Mouse (Mus musculus) MEL (cell line): ENCODE results near the gene Prkch. TPM values are rescaled to one million over a fixed set of nuclear protein-coding genes. Genes with fewer than 3 reads are reported as not detected.

ENCODE experiments used
- DNase-seq: peaks from one replicate; pipeline ENCODE4 v3.0.0; 2011; ENCODE audit warnings: low read depth, low spot score
- H3K27ac ChIP-seq: 2 replicates; pipeline ENCODE4 v1.5.1; 2012; ENCODE audit warnings: low read depth, mild to moderate bottlenecking, control low read depth, low read length, moderate library complexity; ENCODE audit not compliant: control insufficient read depth
- H3K27me3 ChIP-seq, 2 experiments: fragments of 150-350 bp in 1 of 2; sonication (generic) in 1 of 2; 2 replicates each; pipeline ENCODE4 v1.6.1; 2012; ENCODE audit warnings: low read length in 2 of 2, mild to moderate bottlenecking in 2 of 2, improper control_type of control experiment in 1 of 2, moderate library complexity in 1 of 2; ENCODE audit not compliant: insufficient read depth in 2 of 2, control insufficient read depth in 1 of 2
- H3K36me3 ChIP-seq, 2 experiments: 2 replicates each; pipeline ENCODE4 v1.6.1; 2012 to 2014; ENCODE audit warnings: low read length in 2 of 2, improper control_type of control experiment in 1 of 2, inconsistent platforms in 1 of 2, mild to moderate bottlenecking in 1 of 2; ENCODE audit not compliant: insufficient read depth in 2 of 2, control insufficient read depth in 1 of 2
- H3K4me1 ChIP-seq, 2 experiments: fragments of 150-350 bp in 1 of 2; sonication (generic) in 1 of 2; 2 replicates each; pipeline ENCODE4 v1.6.1; 2012; ENCODE audit warnings: low read length in 2 of 2, improper control_type of control experiment in 1 of 2, mild to moderate bottlenecking in 1 of 2; ENCODE audit not compliant: insufficient read depth in 2 of 2, control insufficient read depth in 1 of 2
- H3K4me3 ChIP-seq, 2 experiments: fragments of 150-350 bp in 1 of 2; sonication (generic) in 1 of 2; 2 replicates each; pipeline ENCODE4 v1.5.1; 2012; ENCODE audit warnings: low read depth in 2 of 2, low read length in 2 of 2, mild to moderate bottlenecking in 2 of 2, moderate library complexity in 2 of 2, control low read depth in 1 of 2, improper control_type of control experiment in 1 of 2; ENCODE audit not compliant: control insufficient read depth in 1 of 2, insufficient read depth in 1 of 2
- H3K79me2 ChIP-seq: 2 replicates; pipeline ENCODE4 v1.6.1; 2012; ENCODE audit warnings: mild to moderate bottlenecking, low read length, moderate library complexity; ENCODE audit not compliant: control insufficient read depth, poor library complexity, insufficient read depth
- H3K9ac ChIP-seq: 2 replicates; pipeline ENCODE4 v1.6.1; 2012; ENCODE audit warnings: low read depth, mild to moderate bottlenecking, control low read depth, low read length, moderate library complexity; ENCODE audit not compliant: control insufficient read depth, poor library complexity, severe bottlenecking
- H3K9me3 ChIP-seq: fragments of 150-350 bp; sonication (generic); replicated peaks from 2 replicates; pipeline ENCODE4 v1.6.1; 2012; ENCODE audit warnings: mild to moderate bottlenecking, low read length, improper control_type of control experiment, moderate library complexity; ENCODE audit not compliant: insufficient read depth
- BHLHE40 ChIP-seq: IDR thresholded peaks from 2 replicates; pipeline ENCODE4 v1.6.1; 2012; ENCODE audit warnings: low read depth, mild to moderate bottlenecking, inconsistent platforms, low read length, improper control_type of control experiment, borderline replicate concordance
- EP300 ChIP-seq, 2 experiments: IDR thresholded peaks; 2 replicates each; pipeline ENCODE4 v1.6.1; 2011; ENCODE audit warnings: improper control_type of control experiment in 2 of 2, low read length in 2 of 2, low read depth in 1 of 2, mild to moderate bottlenecking in 1 of 2
- ETS1 ChIP-seq: IDR thresholded peaks from 2 replicates; pipeline ENCODE4 v1.6.1; 2012; ENCODE audit warnings: low read depth, mild to moderate bottlenecking, inconsistent platforms, low read length, improper control_type of control experiment, moderate library complexity
- GABPA ChIP-seq: IDR thresholded peaks from 2 replicates; pipeline ENCODE4 v1.6.1; 2012; ENCODE audit warnings: low read depth, mild to moderate bottlenecking, inconsistent platforms, low read length, improper control_type of control experiment, moderate library complexity
- HCFC1 ChIP-seq: IDR thresholded peaks from 2 replicates; pipeline ENCODE4 v1.6.1; 2012; ENCODE audit warnings: low read depth, mild to moderate bottlenecking, inconsistent platforms, low read length, improper control_type of control experiment, moderate library complexity
- MAZ ChIP-seq: IDR thresholded peaks from 2 replicates; pipeline ENCODE4 v1.6.1; 2012; ENCODE audit warnings: low read depth, mild to moderate bottlenecking, inconsistent platforms, low read length, improper control_type of control experiment
- MYC ChIP-seq: IDR thresholded peaks from 2 replicates; pipeline ENCODE4 v1.6.1; 2011; ENCODE audit warnings: low read depth, mild to moderate bottlenecking, low read length, improper control_type of control experiment, moderate library complexity
- NRF1 ChIP-seq: IDR thresholded peaks from 2 replicates; pipeline ENCODE4 v1.6.1; 2014; ENCODE audit warnings: low read depth, mild to moderate bottlenecking, inconsistent platforms, low read length, improper control_type of control experiment, moderate library complexity; ENCODE audit not compliant: poor library complexity, insufficient read depth, severe bottlenecking
- POLR2A ChIP-seq, 2 experiments: IDR thresholded peaks; 2 replicates each; pipeline ENCODE4 v1.6.1; 2011 to 2012; ENCODE audit warnings: low read length in 2 of 2, mild to moderate bottlenecking in 2 of 2, control low read depth in 1 of 2, improper control_type of control experiment in 1 of 2, low read depth in 1 of 2, moderate library complexity in 1 of 2; ENCODE audit not compliant: control insufficient read depth in 1 of 2, insufficient read depth in 1 of 2, poor library complexity in 1 of 2
- RAD21 ChIP-seq: IDR thresholded peaks from 2 replicates; pipeline ENCODE4 v1.6.1; 2011; ENCODE audit warnings: mild to moderate bottlenecking, low read depth, low read length, improper control_type of control experiment
- SIN3A ChIP-seq: IDR thresholded peaks from 2 replicates; pipeline ENCODE4 v1.6.1; 2012; ENCODE audit warnings: low read length, improper control_type of control experiment, inconsistent platforms
- SMC3 ChIP-seq: IDR thresholded peaks from 2 replicates; pipeline ENCODE4 v1.6.1; 2011; ENCODE audit warnings: low read depth, low read length, improper control_type of control experiment
- TBP ChIP-seq: IDR thresholded peaks from 2 replicates; pipeline ENCODE4 v1.8.0; 2011; ENCODE audit warnings: low read depth, low read length, improper control_type of control experiment
- TCF12 ChIP-seq: IDR thresholded peaks from 2 replicates; pipeline ENCODE4 v1.6.1; 2014; ENCODE audit warnings: low read depth, mild to moderate bottlenecking, inconsistent platforms, low read length, improper control_type of control experiment, moderate library complexity
- UBTF ChIP-seq: IDR thresholded peaks from 2 replicates; pipeline ENCODE4 v1.6.1; 2012; ENCODE audit warnings: low read depth, mild to moderate bottlenecking, inconsistent platforms, low read length, improper control_type of control experiment, moderate library complexity, borderline replicate concordance; ENCODE audit not compliant: insufficient read depth
- USF1 ChIP-seq: IDR thresholded peaks from 2 replicates; pipeline ENCODE4 v1.6.1; 2014; ENCODE audit warnings: low read depth, mild to moderate bottlenecking, inconsistent platforms, low read length, improper control_type of control experiment, moderate library complexity
- USF2 ChIP-seq, 2 experiments: IDR thresholded peaks; 2 replicates each; pipeline ENCODE4 v1.6.1; 2011 to 2012; ENCODE audit warnings: improper control_type of control experiment in 2 of 2, low read length in 2 of 2, borderline replicate concordance in 1 of 2, inconsistent platforms in 1 of 2, low read depth in 1 of 2, mild to moderate bottlenecking in 1 of 2; ENCODE audit not compliant: insufficient read depth in 1 of 2
- ZC3H11A ChIP-seq: IDR thresholded peaks from 2 replicates; pipeline ENCODE4 v1.6.1; 2012; ENCODE audit warnings: low read depth, mild to moderate bottlenecking, inconsistent platforms, low read length, improper control_type of control experiment
- ZMIZ1 ChIP-seq: IDR thresholded peaks from 2 replicates; pipeline ENCODE4 v1.6.1; 2012; ENCODE audit warnings: low read depth, mild to moderate bottlenecking, inconsistent platforms, low read length, improper control_type of control experiment, moderate library complexity
- ZNF384 ChIP-seq: IDR thresholded peaks from 2 replicates; pipeline ENCODE4 v1.6.1; 2012; ENCODE audit warnings: low read depth, mild to moderate bottlenecking, inconsistent platforms, low read length, improper control_type of control experiment
- polyA plus RNA-seq, 2 experiments: library from polyadenylated mRNA; stranded (reverse) in 1 of 2; unstranded in 1 of 2; fragments of >175 nt in 1 of 2; fragments of >200 nt in 1 of 2; gene quantifications; 2 replicates each; pipeline versions ENCODE4 v1.2.1 to v1.2.4; 2012; ENCODE audit warnings: low replicate concordance in 2 of 2, low read depth in 1 of 2; ENCODE audit not compliant: insufficient read length in 2 of 2, insufficient read depth in 1 of 2, missing spikeins in 1 of 2
- total RNA-seq: library from RNA; depleted of rRNA; stranded (reverse); fragments of 300-350 nt; gene quantifications from 2 replicates; pipeline ENCODE4 v1.2.3, GENCODE M21; 2012

Gene Prkch
- total and polyA plus RNA-seq, 3 experiments = not detected

DNA sequence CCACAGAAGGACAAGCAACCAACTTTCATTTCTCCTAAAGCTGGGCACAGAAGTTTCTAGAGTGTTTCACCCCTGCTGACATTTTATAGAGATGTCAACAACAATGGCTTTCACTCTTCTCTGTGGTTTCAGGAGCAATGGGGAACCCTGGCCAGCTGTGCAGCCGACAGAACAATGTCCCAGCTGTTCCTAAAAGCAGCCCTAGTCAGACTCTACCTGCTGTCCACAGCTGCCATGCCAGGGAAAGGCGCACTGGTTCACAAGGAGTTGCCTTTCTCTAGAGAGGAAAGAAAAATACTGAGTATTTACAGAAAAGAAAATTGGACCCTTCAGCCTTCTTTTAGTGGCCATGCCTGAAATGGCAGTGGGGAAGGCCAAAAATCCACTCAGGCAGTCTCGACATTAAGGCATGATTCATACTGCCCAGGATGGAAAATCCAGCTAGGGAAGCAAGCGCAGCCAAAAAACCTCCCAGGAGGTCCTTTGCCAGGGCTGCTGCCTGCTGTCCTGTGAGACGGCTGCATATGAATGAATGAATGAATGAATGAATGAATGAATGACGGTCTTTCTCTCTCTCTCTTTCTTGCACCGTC lies 190.3 kb downstream of the Prkch start:
- TF ChIP-seq ETS1 (no peak), TCF12 (no peak), BHLHE40 (no peak), USF1 (no peak), EP300 (IDR thresholded peaks at IDR 0.05; ENCODE audit: low read depth in 1 of 2, low read length in 2 of 2) (no peak), MYC (no peak), NRF1 (no peak), POLR2A (IDR thresholded peaks at IDR 0.05; ENCODE audit: control insufficient read depth in 1 of 2, insufficient read depth in 1 of 2, low read depth in 1 of 2, low read length in 2 of 2, poor library complexity in 1 of 2) (no peak), USF2 (IDR thresholded peaks at IDR 0.05; ENCODE audit: borderline replicate concordance in 1 of 2, insufficient read depth in 1 of 2, low read depth in 1 of 2, low read length in 2 of 2) (no peak), MAZ (no peak), UBTF (no peak), RAD21 (no peak), SIN3A (no peak), GABPA (no peak), HCFC1 (no peak)

DNA sequence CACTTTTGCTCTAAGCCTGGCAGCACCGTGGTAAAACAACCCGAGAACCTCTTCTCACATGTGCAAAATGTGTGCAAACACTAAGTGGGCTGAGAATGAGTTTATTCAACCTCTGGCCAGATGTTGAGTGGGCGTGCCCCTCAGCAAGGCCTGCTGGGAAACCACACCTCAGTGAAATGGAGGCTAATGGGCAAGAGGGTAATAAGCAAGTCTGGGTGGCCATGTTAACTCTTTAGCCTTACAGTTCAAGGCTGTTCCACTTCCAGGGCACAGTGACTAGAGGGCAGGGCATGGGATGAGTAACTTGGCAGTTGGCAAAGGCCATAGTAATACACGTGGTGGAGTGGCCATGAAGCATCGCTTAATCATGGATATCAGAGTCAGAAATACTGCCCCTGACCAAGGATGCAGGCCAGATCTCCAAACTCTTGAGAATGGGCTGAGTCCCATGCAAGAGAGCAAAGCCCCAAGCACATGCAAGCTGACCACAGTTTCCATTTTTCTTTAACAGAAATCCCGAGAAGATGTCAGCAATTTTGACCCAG lies 191.9 kb downstream of the Prkch start:
- Histone ChIP-seq H3K79me2 (no peaks in the 10 kb centered on the region; the same call in 1 of the 2 replicates), H3K4me3 (no peak overlapping the region), H3K27me3 (no peaks in the 10 kb centered on the region), H3K9ac (no peak overlapping the region), H3K36me3 (peaks cover 0 to 18% of the 10 kb centered on the region in 2 experiments; a peak in 2 of 4 replicates), H3K27ac (no peak overlapping the region), H3K4me1 (peaks cover 8 to 31% of the 10 kb centered on the region in 2 experiments; a peak in 3 of 4 replicates), H3K9me3 (no peaks in the 10 kb centered on the region)
- peak; percentile 16 for DNase-seq
- no peak for TF ChIP-seq GABPA
- TF ChIP-seq ZNF384 = no peak
- no peak for TF ChIP-seq HCFC1
- TF ChIP-seq MAZ = no peak
- peak; percentile 84 for TF ChIP-seq TBP
- no peak for TF ChIP-seq ZC3H11A
- TF ChIP-seq ZMIZ1 = 0 out of 2 replicates have a peak, but pooled peaks have one; percentile 38
- TF ChIP-seq USF1 = no peak
- TF ChIP-seq SMC3 = no peak

More for the DNA sequence above, 190.3 kb downstream of the Prkch start:
- Histone ChIP-seq H3K27me3 (no peaks in the 10 kb centered on the region), H3K79me2 (no peaks in the 10 kb centered on the region; the same call in 1 of the 2 replicates), H3K4me1 (peaks cover 4 to 22% of the 10 kb centered on the region in 2 experiments; a peak in 3 of 4 replicates), H3K4me3 (no peak overlapping the region), H3K36me3 (peaks cover 0 to 13% of the 10 kb centered on the region in 2 experiments; a peak in 2 of 4 replicates), H3K27ac (no peak overlapping the region), H3K9ac (no peak overlapping the region), H3K9me3 (no peaks in the 10 kb centered on the region)
- no peak for DNase-seq
